Mouse (Mus musculus) myocyte (in vitro differentiated cells): ENCODE measurements around the gene Cebpz.

ENCODE experiments used
- CEBPB ChIP-seq: IDR thresholded peaks from 2 replicates; pipeline ENCODE4 v1.6.1; 2011; ENCODE audit warnings: mild to moderate bottlenecking, moderate library complexity; ENCODE audit not compliant: poor library complexity, insufficient read depth, severe bottlenecking
- E2F4 ChIP-seq: IDR thresholded peaks from one replicate; pipeline ENCODE4 v1.6.1; 2011; ENCODE audit warnings: mild to moderate bottlenecking, control low read depth, moderate library complexity; ENCODE audit not compliant: insufficient read depth
- MAX ChIP-seq: IDR thresholded peaks from one replicate; pipeline ENCODE4 v1.6.1; 2011; ENCODE audit warnings: low read depth, mild to moderate bottlenecking, control low read depth
- MYOD1 ChIP-seq, 3 experiments: IDR thresholded peaks; one replicate each; pipeline ENCODE4 v1.6.1; 2011; ENCODE audit warnings: control low read depth in 2 of 3, low read depth in 2 of 3, mild to moderate bottlenecking in 2 of 3, moderate library complexity in 1 of 3; ENCODE audit not compliant: insufficient read length in 2 of 3, control insufficient read depth in 1 of 3
- MYOG ChIP-seq, 3 experiments: IDR thresholded peaks; one replicate each; pipeline ENCODE4 v1.6.1; 2011; ENCODE audit warnings: control low read depth in 2 of 3, low read depth in 2 of 3, mild to moderate bottlenecking in 2 of 3; ENCODE audit not compliant: insufficient read length in 2 of 3, control insufficient read depth in 1 of 3, insufficient read depth in 1 of 3
- POLR2A ChIP-seq: IDR thresholded peaks from one replicate; pipeline ENCODE4 v1.6.1; 2011; ENCODE audit warnings: low read depth, mild to moderate bottlenecking, control low read depth, moderate library complexity; ENCODE audit not compliant: insufficient read length
- POLR2AphosphoS2 ChIP-seq: IDR thresholded peaks from one replicate; pipeline ENCODE4 v1.6.1; 2011; ENCODE audit warnings: low read depth, control low read depth; ENCODE audit not compliant: insufficient read length
- TCF12 ChIP-seq: IDR thresholded peaks from one replicate; pipeline ENCODE4 v1.6.1; 2011; ENCODE audit warnings: mild to moderate bottlenecking, control low read depth; ENCODE audit not compliant: poor library complexity, insufficient read depth, severe bottlenecking
- TCF3 ChIP-seq: IDR thresholded peaks from one replicate; pipeline ENCODE4 v1.6.1; 2011; ENCODE audit warnings: low read depth, control low read depth; ENCODE audit not compliant: insufficient read length
- USF1 ChIP-seq: IDR thresholded peaks from one replicate; pipeline ENCODE4 v1.6.1; 2011; ENCODE audit warnings: low read depth, mild to moderate bottlenecking, control low read depth, moderate library complexity

DNA sequence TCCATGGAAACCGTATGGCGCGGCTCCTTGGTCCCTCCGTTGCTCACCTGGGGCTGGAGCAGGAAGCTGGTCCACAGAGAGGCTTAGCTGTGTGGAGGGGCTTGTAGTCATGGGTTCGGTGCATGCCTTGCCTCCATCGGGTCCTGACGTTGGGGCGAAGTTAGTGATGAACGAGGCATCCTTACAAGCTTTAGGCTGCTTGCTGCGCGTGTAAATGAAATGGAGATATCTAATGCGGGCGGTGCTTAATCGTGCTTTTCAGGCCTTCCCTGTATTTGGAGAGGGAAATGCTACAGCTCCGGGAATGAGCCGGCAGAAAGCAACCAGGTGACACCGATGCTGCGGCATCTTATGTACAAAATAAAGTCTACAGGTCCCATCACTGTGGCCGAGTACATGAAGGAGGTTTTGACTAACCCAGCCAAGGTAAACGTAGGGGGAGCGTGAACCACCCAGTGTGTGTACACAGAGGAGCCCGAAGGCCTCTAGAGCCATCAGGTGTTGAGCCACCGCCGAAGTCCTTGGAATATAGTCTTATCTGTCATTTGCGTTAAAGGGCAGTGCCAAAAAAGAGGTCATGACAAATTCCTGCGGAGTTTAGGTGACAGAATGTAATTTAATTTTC, 475 bp upstream of the Cebpz start:
- TF ChIP-seq POLR2A = no peak
- TF ChIP-seq MYOD1 (IDR thresholded peaks at IDR 0.05; ENCODE audit: control insufficient read depth in 1 of 3, insufficient read length in 2 of 3, low read depth in 2 of 3) = no peak
- no peak for TF ChIP-seq TCF3
- no peak for TF ChIP-seq MYOG (IDR thresholded peaks at IDR 0.05; ENCODE audit: control insufficient read depth in 1 of 3, insufficient read depth in 1 of 3, insufficient read length in 2 of 3, low read depth in 2 of 3)
- no peak for TF ChIP-seq CEBPB
- TF ChIP-seq MAX = no peak
- no peak for TF ChIP-seq POLR2AphosphoS2
- no peak for TF ChIP-seq E2F4
- no peak for TF ChIP-seq USF1
- no peak for TF ChIP-seq TCF12
